Mouse (Mus musculus): ENCODE data around the gene Il11ra2. TPM values are rescaled to one million over a fixed set of nuclear protein-coding genes. Genes with fewer than 3 reads are reported as not detected.
"Not testable (repeated sequence)": the region's sequence is repeated elsewhere in the genome, so short reads cannot be mapped to it uniquely, and the experiment has no call there.

Gene Il11ra2
- total RNA-seq (2015; ENCODE audit: low replicate concordance) (not detected in 2 replicates), total RNA-seq (2017; ENCODE audit: low replicate concordance) (not detected in 2 replicates)

DNA sequence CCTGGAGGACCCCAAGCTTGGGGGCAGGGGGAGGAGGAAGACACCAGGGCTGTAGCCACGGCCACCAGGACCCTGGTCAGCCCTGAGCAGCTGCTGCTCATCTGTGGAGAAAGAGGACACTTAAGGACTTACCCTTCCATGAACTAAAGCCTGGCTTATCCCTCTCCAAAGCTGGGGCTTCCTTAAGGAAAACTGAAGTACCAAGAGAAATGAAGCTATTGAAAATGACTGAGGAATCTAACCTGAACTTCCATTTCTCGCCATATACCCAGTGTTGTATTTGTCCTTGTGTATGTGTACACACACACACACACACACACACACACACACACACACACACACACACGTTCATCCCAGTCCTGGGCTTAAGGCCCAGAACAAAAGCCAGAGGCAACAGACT lies at the start of gene Il11ra2:
TSS of gene Il11ra2 (minus strand) at position 101 of the 400 bp plus-strand sequence.
- ATAC-seq (replicated peaks; ENCODE audit: low FRiP score, poor library complexity, severe bottlenecking): not testable (repeated sequence)

DNA sequence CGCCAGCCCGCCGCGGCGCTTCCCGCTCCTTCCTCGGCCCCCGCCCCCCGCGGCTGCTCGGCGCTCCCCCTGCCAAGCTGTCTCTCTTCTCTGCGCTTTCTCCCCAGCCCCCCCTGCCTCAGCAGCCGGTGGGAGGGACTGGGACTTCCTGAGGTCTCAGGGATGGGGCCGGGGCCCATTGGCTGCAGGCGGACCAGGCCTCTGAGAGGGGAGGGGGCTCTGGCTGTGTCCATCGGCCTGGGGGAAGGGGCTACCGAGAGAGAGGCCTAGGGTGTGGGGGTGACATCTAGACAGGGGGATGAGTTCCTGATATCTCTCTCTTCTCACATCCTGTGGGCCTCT lies 20.5 kb upstream of the Il11ra2 start:
- ATAC-seq (replicated peaks; ENCODE audit: low FRiP score, poor library complexity, severe bottlenecking): not testable (repeated sequence)

DNA sequence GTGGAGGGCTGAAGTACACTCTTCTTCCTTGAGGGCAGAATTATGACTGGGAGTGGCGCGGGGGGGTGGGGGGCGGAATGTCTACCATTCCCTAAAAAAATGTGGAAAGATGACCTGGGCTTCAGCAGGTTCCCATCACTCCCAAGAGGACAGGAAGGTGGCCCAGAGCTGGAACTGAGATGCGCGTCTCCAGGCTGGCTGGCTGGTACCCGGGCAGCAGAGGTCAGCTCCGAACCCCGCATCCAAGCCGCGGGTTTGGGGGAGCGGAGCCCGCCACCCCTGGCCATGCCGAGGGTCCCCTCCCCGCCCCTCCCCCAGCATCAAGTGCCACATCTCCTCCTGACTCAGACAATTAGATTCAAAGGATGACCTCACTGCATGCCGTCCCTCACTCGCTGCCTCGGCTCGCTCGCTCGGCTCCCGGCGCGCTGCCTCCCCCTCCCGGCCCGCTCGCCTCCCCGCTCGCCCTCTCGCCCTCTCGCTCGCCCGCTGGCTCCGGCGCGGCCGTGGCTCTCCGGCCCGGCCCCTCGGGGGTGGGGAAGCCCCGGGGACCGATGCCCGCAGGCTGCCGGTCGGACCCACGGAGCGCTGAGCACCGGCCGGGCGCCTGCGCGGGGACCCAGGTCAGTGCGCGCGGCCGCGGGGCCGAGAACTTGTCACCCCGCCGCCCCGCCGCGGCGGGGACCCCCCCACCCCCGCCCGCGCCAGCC lies 19.9 kb upstream of the Il11ra2 start:
- ATAC-seq (replicated peaks; ENCODE audit: low FRiP score, poor library complexity, severe bottlenecking): not testable (repeated sequence)

DNA sequence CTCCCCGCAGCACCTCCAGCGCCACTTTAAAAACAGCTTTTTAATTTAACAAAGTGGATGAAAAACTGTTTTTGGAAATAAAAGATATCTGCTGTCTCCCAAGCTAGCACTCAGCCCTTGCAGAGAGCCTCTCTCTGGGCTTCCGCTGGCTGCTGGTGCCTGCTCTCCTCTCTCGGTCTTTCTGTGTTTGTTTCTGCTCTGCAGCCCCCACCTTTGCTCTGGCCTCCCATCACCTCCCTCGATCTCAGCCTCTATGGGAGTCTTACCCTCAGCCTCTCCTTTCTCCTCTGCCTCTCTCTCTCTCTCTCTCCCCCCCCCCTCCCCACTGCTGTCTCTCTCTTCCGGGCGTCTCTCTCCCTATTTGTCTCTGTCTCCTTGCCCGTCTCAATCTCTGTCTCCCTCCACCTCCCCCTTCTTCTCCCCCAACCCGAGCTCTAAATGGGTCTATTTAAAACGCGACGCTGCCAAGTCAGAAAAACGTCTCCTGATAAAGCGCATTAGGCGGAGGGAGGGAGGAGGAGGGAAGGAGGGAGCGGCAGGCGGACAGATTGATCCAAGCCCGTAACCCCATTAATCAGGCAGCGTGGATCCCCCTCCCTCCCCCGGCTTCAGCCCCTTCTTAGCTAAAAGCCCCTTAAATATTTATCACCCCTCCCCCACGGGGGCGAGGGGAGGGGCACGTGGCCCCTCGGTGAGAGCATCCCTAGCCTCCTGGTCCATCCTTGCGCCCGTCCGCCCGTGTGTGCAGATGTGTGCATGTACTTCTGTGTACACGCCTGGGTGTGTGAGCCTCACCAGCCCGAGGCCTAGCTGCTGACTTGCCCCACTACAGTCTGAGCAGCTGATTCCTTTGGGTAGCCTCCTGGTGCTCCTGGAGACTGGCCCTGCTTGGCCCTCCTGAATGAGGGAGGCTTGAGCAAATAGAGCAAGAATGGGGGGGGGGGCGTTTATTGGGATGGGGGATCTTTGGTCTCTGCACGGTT lies 19.0 kb upstream of the Il11ra2 start:
- ATAC-seq (replicated peaks; ENCODE audit: low FRiP score, poor library complexity, severe bottlenecking): not testable (repeated sequence)

DNA sequence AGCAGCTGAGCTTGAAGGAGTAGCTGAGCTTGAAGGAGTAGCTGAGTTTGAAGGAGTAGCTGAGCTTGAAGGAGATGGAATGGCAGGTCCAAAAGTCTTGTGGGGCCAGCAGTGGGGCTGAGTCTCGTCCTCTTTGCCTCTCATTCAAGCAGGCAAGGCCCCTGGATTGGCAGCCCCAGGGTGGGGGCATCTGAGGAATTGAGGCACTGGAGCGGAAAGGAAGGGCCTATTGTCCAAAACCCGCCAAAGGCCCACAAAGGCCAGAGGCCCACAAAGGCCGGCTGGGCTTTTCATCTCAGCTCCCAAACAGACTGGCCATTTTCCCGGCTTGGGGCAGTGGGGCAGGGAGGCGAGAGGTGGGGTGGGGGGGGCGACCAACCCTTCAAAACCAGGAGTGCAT lies 17.7 kb upstream of the Il11ra2 start:
- not testable (repeated sequence) for ATAC-seq (replicated peaks; ENCODE audit: low FRiP score, poor library complexity, severe bottlenecking)

DNA sequence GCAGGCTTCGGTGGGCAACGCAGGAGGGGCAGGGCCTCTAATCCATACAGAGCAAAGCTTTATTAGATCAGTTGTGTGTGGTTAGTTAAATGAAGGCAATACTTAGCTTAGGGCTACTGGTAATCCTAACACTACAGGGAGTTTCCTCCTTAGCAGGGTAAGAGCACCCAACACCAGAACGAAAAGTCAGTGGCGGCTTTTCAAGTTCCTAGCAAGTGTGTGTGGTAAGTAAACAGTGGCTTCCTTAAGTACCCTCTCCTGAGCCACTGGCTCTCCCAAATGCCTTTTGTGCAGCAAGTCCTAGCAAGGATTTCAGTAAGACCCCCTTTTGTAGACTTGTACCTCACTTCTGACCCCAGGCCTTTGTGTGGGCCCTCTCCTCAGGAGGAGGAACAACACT lies 13.7 kb upstream of the Il11ra2 start:
- ATAC-seq (replicated peaks; ENCODE audit: low FRiP score, poor library complexity, severe bottlenecking): not testable (repeated sequence)

DNA sequence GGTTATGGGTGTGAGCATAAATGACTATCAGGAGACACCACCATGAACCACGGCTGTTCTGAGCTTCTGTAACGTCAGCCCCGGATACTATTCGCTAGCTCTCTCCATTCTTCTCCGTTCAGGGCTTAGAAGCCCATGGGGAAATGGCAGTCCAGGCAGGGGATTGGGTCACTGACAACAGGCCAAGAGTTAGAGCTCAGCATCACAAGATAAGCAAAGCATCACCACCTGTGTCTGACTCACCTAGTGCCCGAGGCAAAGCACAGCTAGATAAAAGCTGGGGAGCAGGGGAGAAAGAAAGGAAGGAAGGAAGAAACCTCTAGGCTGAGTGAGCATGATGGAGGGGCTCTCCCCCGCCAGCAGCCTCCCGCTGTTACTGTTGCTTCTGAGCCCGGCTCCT lies 6.7 kb downstream of the Il11ra2 start, which contains the start of gene Ccl27b:
TSS of gene Ccl27b (plus strand) at position 301 of the 400 bp plus-strand sequence.
- ATAC-seq (replicated peaks; ENCODE audit: low FRiP score, poor library complexity, severe bottlenecking): not testable (repeated sequence)

DNA sequence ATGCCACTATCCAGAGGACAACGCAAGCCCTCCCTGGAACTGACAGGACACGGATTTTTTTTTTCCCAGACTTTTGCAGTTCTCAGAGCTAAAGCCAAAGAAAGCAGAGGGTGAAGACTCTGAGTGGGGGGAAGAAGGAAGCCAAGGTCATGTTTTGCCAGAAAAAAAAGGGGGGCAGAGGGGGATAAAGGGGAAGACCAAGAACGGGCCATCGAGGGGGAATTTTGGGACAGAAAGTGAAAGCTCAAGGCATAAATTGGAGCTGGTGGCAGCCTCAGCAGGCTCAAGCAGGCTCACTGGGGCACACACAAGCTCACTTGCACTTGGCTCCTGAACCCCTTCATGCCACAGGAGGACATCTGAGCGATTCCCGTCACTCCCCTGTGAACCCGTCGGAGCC lies 32.3 kb downstream of the Il11ra2 start, which contains the start of gene Gm2564:
TSS of gene Gm2564 (plus strand) at position 301 of the 400 bp plus-strand sequence.
- ATAC-seq (replicated peaks; ENCODE audit: low FRiP score, poor library complexity, severe bottlenecking): not testable (repeated sequence)

DNA sequence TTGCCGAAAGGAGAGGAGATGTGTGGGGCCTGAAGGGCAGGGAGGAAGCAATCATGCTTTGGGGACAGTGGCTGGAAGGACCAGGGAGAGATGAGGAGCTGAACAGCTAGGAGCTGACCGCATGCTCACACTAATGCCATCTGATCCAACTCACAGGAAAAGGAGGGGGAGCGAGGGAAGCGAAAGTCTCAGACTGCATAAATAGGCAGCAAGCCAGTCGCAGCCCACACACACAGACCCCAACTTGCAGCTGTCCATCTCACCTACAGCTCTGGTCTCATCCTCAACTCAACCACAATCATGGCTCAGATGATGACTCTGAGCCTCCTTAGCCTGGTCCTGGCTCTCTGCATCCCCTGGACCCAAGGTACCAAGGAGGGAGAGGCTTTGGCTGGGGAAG lies 49.8 kb downstream of the Il11ra2 start, which contains the start of gene Gm10591:
TSS of gene Gm10591 (plus strand) at position 301 of the 400 bp plus-strand sequence.
- not testable (repeated sequence) for ATAC-seq (replicated peaks; ENCODE audit: low FRiP score, poor library complexity, severe bottlenecking)

Other genes starting within 250 kb of the Il11ra2 start
- gene Gm21586, start 222.5 kb downstream of the Il11ra2 start, total RNA-seq (2015; ENCODE audit: low replicate concordance): not detected in 2 replicates
- not detected in 2 replicates for gene Gm21586, start 222.5 kb downstream of the Il11ra2 start, total RNA-seq (2017; ENCODE audit: low replicate concordance)
- gene Gm2163, start 195.1 kb downstream of the Il11ra2 start, total RNA-seq (2015; ENCODE audit: low replicate concordance): 1.1 and 1.3 TPM in 2 replicates
- gene Gm2163, start 195.1 kb downstream of the Il11ra2 start, total RNA-seq (2017; ENCODE audit: low replicate concordance): 0.51 TPM in 1 of 2 replicates, not detected in the other
- gene Fam205a2, start 133.7 kb downstream of the Il11ra2 start, total RNA-seq (2015; ENCODE audit: low replicate concordance): not detected in 2 replicates
- gene Fam205a2, start 133.7 kb downstream of the Il11ra2 start, total RNA-seq (2017; ENCODE audit: low replicate concordance): 0.23 and 0.39 TPM in 2 replicates
- gene Gm10591, start 49.7 kb downstream of the Il11ra2 start, total RNA-seq (2015; ENCODE audit: low replicate concordance): not detected in 2 replicates
- gene Gm10591, start 49.7 kb downstream of the Il11ra2 start, total RNA-seq (2017; ENCODE audit: low replicate concordance): not detected in 2 replicates
- not detected in 2 replicates for gene Gm2564, start 32.2 kb downstream of the Il11ra2 start, total RNA-seq (2015; ENCODE audit: low replicate concordance)
- gene Gm2564, start 32.2 kb downstream of the Il11ra2 start, total RNA-seq (2017; ENCODE audit: low replicate concordance): not detected in 2 replicates
- not detected in 2 replicates for gene Ccl27b, start 6.6 kb downstream of the Il11ra2 start, total RNA-seq (2015; ENCODE audit: low replicate concordance)
- not detected in 2 replicates for gene Ccl27b, start 6.6 kb downstream of the Il11ra2 start, total RNA-seq (2017; ENCODE audit: low replicate concordance)
- not detected in 2 replicates for gene 4930578G10Rik, start 73.7 kb upstream of the Il11ra2 start, total RNA-seq (2015; ENCODE audit: low replicate concordance)
- gene 4930578G10Rik, start 73.7 kb upstream of the Il11ra2 start, total RNA-seq (2017; ENCODE audit: low replicate concordance): not detected in 2 replicates
- 3.6 TPM in 1 of 2 replicates, not detected in the other for gene Ccl19, start 94.7 kb upstream of the Il11ra2 start, total RNA-seq (2015; ENCODE audit: low replicate concordance)
- gene Ccl19, start 94.7 kb upstream of the Il11ra2 start, total RNA-seq (2017; ENCODE audit: low replicate concordance): not detected in 2 replicates
- gene Ccl21a, start 112.1 kb upstream of the Il11ra2 start, total RNA-seq (2015; ENCODE audit: low replicate concordance): not detected in 2 replicates
- not detected in 2 replicates for gene Ccl21a, start 112.1 kb upstream of the Il11ra2 start, total RNA-seq (2017; ENCODE audit: low replicate concordance)
- gene Fam205a1, start 192.0 kb upstream of the Il11ra2 start, total RNA-seq (2015; ENCODE audit: low replicate concordance): 0.36 and 0.84 TPM in 2 replicates
- gene Fam205a1, start 192.0 kb upstream of the Il11ra2 start, total RNA-seq (2017; ENCODE audit: low replicate concordance): not detected in 2 replicates
- not detected in 2 replicates for gene Gm12394, start 194.9 kb upstream of the Il11ra2 start, total RNA-seq (2015; ENCODE audit: low replicate concordance)
- gene Gm12394, start 194.9 kb upstream of the Il11ra2 start, total RNA-seq (2017; ENCODE audit: low replicate concordance): not detected in 2 replicates
- gene Fam205c, start 212.3 kb upstream of the Il11ra2 start, total RNA-seq (2015; ENCODE audit: low replicate concordance): not detected in 2 replicates
- gene Fam205c, start 212.3 kb upstream of the Il11ra2 start, total RNA-seq (2017; ENCODE audit: low replicate concordance): not detected in 2 replicates